Mouse (Mus musculus): ENCODE results near the gene Celf5.

The Celf5 gene

GRCm38 (mm10) chr10:81413310-81414261 lies 68.9 kb downstream of the Celf5 start:
- peak; percentile 93 for DNase-seq (ENCODE audit: low spot score)

GRCm38 (mm10) chr10:81412586-81413309 lies 69.8 kb downstream of the Celf5 start:
- no peak for DNase-seq (ENCODE audit: low spot score)

- peak; percentile 81 for DNase-seq (ENCODE audit: low spot score)
These were observed 70.8 kb downstream of the Celf5 start for GRCm38 (mm10) chr10:81411471-81412400.

- DNase-seq (ENCODE audit: low spot score), result no peak
These were observed 71.5 kb downstream of the Celf5 start for GRCm38 (mm10) chr10:81410981-81411380.

GRCm38 (mm10) chr10:81410350-81410749 lies 72.2 kb downstream of the Celf5 start:
- no peak for DNase-seq (ENCODE audit: low spot score)

GRCm38 (mm10) chr10:81409330-81409729 lies 73.2 kb downstream of the Celf5 start:
- DNase-seq (ENCODE audit: low spot score), result no peak

Data from lung, postnatal 25 days (tissue).